Mouse (Mus musculus) lung, postnatal 10 days (tissue): Measurements from ENCODE around the gene B130006D01Rik.

ENCODE experiments used
- DNase-seq: peaks from one replicate; pipeline ENCODE4 v3.0.0; 2021

Gene B130006D01Rik

DNA sequence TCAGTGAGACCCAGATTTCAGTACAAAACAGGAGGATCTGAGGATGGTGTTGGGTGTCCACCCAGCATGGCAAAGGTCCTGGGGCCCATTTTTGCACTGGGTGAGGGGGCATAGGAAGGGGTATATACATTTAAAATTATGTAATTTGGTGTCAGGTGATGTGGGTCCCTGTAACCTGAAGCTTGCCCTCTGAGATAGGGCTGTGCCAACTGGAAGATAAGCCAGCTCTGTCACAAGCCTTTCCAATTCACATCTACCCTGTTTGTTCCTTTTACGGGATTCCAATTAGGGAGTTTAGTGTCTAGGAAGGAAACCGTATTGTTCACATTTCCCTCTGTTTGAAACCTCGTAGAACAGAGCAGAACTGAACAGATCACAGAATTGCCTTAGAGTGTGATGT lies 49.9 kb downstream of the B130006D01Rik start:
- DNase-seq: no peak
